Mouse (Mus musculus) heart, postnatal 14 days (tissue): ENCODE measurements around the gene Olfr743. TPM values are rescaled to one million over a fixed set of nuclear protein-coding genes. Genes with fewer than 3 reads are reported as not detected.
"Not testable (repeated sequence)": the region's sequence is repeated elsewhere in the genome, so short reads cannot be mapped to it uniquely, and the experiment has no call there.

Experiments
- DNase-seq, 2 experiments: peaks; one replicate each; pipeline ENCODE4 v3.0.0; 2021 to 2022
- intact Hi-C: fragments of 180-260 bp; cut with DNase I; formaldehyde crosslinking; loops from one replicate; pipeline ENCODE4 v1.15.1; 2025
- long read RNA-seq, 2 experiments: library from polyadenylated mRNA; stranded (forward); transcript quantifications; one replicate each; pipeline ENCODE4 v2.0.0; 2021
- total RNA-seq, 2 experiments: library from RNA; stranded (reverse); gene quantifications; 2 replicates each; pipeline ENCODE4 v1.2.3; 2021

Olfr743 gene
- total RNA-seq: not detected
- long read RNA-seq, experiment 1: 0 reads
- long read RNA-seq, experiment 2: 0 reads

- intact Hi-C loops: no loop called here
- no peak for DNase-seq
Measured at GRCm38 (mm10) chr14:50521539-50521938, at the start of gene Olfr743. Gene Olfr743 (plus strand): TSS chr14:50521839.

GRCm38 (mm10) chr14:50472438-50472837 lies 49.2 kb upstream of the Olfr743 start, which contains the start of gene Olfr741:
Gene Olfr741 (plus strand): TSS chr14:50472738.
- intact Hi-C loops: no loop called here
- DNase-seq: no peak

GRCm38 (mm10) chr14:50478406-50478805 lies 43.2 kb upstream of the Olfr743 start:
- intact Hi-C loops: no loop called here
- no peak for DNase-seq

GRCm38 (mm10) chr14:50503300-50503699 lies 18.3 kb upstream of the Olfr743 start, which contains the start of gene Olfr742:
Gene Olfr742 (plus strand): TSS chr14:50503600.
- intact Hi-C loops: no loop called here
- no peak for DNase-seq

- intact Hi-C loops: no loop called here
- DNase-seq: no peak
Measured at GRCm38 (mm10) chr14:50552734-50553133, 31.1 kb downstream of the Olfr743 start.

GRCm38 (mm10) chr14:50573056-50573455 lies 51.4 kb downstream of the Olfr743 start:
- intact Hi-C loops, DNase-seq: not testable (repeated sequence)

Other genes with a start within 250 kb of the Olfr743 start
- gene Olfr732, start 237.6 kb upstream of the Olfr743 start, total RNA-seq: not detected
- not detected for gene Olfr733, start 220.3 kb upstream of the Olfr743 start, total RNA-seq
- not detected for gene Olfr734, start 195.1 kb upstream of the Olfr743 start, total RNA-seq
- gene Olfr735, start 173.0 kb upstream of the Olfr743 start, total RNA-seq: not detected
- gene Tlr11, start 163.9 kb upstream of the Olfr743 start, total RNA-seq: not detected
- not detected for gene Olfr736, start 140.7 kb upstream of the Olfr743 start, total RNA-seq
- not detected for gene Olfr738, start 114.3 kb upstream of the Olfr743 start, total RNA-seq
- gene Olfr739, start 103.2 kb upstream of the Olfr743 start, total RNA-seq: not detected
- not detected for gene Olfr740, start 76.3 kb upstream of the Olfr743 start, total RNA-seq
- gene Olfr741, start 49.1 kb upstream of the Olfr743 start, total RNA-seq: not detected
- gene Olfr742, start 18.2 kb upstream of the Olfr743 start, total RNA-seq: not detected
- gene Olfr744, start 93.0 kb downstream of the Olfr743 start, total RNA-seq: not detected
- gene Olfr745, start 117.5 kb downstream of the Olfr743 start, total RNA-seq: not detected
- gene Olfr746, start 125.2 kb downstream of the Olfr743 start, total RNA-seq: not detected
- gene Olfr747, start 171.4 kb downstream of the Olfr743 start, total RNA-seq: not detected
- not detected for gene Olfr748, start 185.5 kb downstream of the Olfr743 start, total RNA-seq
- not detected for gene Olfr749, start 223.3 kb downstream of the Olfr743 start, total RNA-seq